Mouse (Mus musculus) c-Kit-positive CD71-negative TER-119-negative erythroid progenitor cells, embryonic 14.5 days (primary cell): Measurements from ENCODE around the gene Itga8.

ENCODE experiments used
- DNase-seq: peaks from one replicate; pipeline ENCODE4 v3.0.0-alpha.2; 2013; ENCODE audit warnings: low read depth

Gene Itga8

GRCm38 (mm10) chr2:12294060-12294459 is 7.7 kb downstream of the Itga8 start:
- peak; percentile 24 for DNase-seq

GRCm38 (mm10) chr2:12293458-12293857 is 8.3 kb downstream of the Itga8 start:
- DNase-seq: no peak

DNA sequence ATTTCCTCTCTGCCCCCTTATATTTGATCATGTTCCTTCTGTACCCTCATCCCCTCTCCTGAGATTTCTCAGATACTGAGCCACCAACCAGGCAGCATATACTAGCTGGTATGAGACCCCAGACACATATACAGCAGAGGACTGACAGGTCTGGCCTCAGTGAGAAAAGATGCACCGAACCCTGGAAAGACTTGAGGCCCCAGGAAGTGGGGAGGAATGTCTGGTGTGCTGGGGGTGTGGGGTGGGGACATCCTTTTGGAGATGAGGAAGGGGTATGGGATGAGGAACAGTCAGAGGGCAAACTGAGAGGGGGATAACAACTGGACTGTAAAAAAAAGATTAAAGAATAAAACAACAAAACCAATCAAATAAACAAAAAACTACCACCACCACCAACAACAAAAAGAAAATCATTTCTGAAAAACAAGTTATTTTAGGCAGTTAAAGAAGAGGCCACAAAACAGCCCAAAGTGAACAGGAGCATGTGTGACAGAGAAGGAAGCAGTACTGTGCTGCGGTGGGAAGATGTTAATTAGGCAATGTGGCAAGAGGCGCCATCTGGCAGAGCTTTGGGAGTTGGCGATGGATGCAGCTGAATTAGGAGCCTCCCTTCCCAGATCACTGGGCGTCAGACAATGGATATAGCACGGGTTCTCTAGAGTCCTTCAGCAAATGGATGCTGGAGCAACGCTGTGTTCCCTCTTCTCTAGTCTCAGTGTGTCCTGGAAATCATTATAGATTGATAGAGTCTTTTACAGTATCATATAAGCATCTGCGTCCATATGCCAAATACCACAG is 9.5 kb downstream of the Itga8 start:
- no peak for DNase-seq

- no peak for DNase-seq
Observed at GRCm38 (mm10) chr2:12290235-12290634, 11.5 kb downstream of the Itga8 start.

DNA sequence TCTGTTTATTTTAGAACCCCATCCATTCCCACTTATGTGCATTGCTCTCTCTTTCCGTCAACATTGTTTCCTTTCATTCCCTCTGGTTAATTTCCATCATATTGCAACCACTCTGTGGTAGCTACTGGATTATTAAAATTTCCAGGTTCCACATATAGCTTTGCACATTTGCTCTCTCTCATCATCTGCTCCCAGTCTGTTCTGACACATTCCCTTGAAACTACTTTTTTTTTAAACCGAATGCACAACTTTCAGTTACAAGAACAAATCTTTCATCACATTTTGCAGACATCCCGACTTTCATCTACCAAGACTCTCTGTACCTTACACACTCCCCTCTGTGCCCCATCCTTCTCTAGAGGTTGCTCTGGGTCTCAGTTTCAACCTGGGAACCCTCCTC is 13.9 kb downstream of the Itga8 start:
- no peak for DNase-seq

GRCm38 (mm10) chr2:12280664-12281063 is 21.1 kb downstream of the Itga8 start:
- DNase-seq: no peak

DNA sequence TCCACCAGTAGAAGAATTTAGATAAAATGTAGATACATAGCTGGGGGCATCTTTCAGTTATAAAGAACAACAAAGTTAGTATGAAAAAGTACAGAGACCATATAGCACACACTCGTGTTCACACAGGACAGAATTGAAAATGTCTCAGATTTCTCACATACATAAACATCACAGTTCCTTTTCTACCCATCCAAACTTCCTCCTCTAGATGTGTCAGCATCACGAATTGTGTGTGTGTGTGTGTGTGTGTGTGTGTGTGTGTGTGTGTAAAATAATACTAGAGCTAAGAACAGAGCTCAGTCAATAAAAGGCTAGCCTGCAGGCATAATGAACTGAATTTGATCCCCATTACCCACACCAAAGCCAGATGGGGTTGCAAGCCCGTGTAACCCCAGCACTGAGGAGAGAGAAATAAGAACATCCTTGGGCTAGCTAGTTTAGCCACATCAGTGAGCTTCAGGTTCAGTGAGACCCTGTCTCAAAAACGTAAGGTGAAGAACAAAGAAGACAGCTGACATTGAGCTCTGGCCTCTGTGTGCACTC is 22.6 kb downstream of the Itga8 start:
- no peak for DNase-seq

DNA sequence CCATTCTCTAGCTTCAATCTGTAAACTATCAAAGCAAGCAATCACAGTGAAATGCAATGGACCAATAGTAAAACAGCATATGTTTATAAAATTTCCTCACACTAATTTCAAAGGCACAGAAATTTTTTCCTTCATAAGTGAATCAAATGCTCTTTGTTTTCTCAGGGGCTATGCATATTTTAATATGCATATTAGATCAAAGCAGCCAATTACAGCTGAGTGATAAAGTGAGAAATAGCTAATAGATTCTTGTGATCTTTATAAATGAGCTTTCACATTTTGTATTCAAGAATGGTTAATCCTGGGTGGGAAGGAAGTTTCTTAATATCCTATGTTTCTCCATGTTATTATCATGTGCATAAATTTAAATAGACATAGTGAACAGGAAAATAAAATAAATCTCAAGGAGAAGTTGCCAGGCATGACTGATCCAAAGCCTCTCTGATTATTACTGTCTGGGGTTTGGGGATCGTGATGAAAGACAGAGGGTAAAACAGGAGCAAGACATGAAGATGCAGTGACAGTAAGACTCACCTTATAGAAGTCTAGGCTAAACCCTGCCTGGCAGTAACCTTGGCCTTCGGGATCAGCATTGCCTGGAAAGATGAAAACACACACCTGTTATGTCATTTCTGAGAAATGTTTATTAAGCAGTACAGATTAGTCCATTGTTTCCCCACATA is 44.9 kb downstream of the Itga8 start:
- DNase-seq: no peak

GRCm38 (mm10) chr2:12255901-12256300 is 45.8 kb downstream of the Itga8 start:
- DNase-seq: no peak

DNA sequence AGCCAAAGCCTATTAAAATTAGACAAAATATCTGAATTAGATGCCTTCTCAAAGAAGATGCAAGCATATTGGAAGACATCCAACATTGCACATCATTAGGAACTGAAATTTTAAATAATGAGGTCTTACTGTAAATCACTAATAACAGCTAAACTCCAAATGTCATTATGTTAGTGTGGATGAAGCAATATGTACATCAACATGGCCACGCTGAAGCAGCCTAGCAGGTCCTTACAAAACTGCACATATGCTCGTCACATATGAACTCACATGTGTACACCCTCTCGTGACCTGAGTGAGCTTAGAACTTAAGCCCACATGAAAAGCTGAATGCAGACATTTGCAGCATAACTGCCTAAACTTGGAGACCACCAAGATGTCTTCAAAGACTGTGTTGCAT is 66.4 kb downstream of the Itga8 start:
- DNase-seq: no peak

DNA sequence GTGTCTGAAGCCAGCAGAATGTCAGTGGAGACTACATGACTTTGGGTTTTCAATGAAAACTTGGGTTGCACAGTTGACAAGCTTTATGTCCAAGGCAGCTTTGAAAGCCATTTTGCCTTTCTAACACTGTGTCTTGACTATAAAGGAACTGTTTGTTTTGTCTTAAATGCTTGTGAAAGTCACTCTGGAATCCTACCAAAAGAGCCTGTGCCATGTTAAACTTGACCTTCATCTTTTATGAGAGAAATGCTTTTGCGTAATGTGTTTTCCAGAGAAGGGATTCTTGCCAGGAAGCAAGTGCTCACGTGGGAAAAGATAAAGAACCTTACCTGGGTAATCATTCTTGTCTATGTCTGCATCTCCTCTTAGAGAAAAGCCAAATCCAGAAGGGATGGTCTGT is 72.0 kb downstream of the Itga8 start:
- no peak for DNase-seq

DNA sequence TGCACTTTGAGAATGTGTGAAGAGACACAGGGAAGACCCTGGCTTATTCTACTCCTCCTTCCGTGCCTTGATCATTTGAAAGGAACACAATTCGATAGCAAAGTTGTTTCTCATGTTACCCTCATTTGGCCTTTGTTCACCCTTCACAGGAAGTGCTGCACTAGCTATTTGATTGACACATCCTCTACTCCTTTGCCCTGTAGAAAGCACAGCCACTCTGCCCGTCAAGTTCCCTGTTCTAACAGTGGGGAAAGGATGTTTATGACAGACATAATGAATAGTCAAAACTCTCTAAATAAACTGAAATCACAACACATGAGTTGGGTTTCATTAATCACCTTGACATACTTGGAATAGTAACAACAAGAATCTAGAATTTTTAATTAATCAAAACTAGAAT is 73.4 kb downstream of the Itga8 start:
- no peak for DNase-seq

DNA sequence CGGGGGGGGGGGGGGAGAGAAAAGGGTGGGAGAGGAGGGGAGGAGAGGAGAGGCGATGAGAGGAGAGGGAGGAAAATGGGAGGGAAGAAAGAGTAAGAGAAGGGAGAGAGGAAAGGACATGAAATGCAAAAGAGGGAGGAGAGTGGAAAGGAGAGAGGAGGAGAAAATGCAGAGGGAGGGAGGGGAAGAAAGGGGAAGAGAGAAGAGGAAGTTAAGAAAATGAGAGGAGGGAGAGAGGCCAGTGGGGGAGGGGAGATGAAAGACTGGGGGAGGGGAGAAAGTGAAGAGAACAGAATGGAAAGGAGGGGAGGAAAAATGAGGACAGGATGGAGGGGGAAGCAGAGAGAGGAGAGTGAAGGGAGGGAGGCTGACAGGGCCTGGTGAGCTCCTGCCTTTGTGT is 74.5 kb downstream of the Itga8 start:
- DNase-seq: no peak

DNA sequence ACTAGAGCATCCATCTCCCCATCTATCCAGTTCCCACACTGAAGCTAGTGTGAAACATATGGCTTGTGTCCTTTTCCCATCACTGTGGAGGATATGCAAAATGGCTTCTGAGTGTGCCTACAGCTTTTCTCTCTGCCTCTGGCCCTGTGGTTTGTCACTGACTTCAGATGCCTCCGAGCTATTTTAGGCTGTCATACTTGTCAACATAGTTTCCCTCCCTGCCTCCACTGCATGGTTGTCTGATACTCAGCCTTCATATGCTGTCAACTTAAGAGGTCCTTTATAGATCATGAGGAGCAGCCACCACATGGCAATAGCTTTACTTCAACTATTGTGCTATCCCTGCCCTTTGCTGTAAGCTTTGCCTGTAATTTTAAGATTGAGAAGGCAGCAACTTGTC is 75.4 kb downstream of the Itga8 start:
- no peak for DNase-seq

GRCm38 (mm10) chr2:12221671-12222070 is 80.1 kb downstream of the Itga8 start:
- no peak for DNase-seq

GRCm38 (mm10) chr2:12213464-12213790 is 88.3 kb downstream of the Itga8 start:
- DNase-seq: no peak

DNA sequence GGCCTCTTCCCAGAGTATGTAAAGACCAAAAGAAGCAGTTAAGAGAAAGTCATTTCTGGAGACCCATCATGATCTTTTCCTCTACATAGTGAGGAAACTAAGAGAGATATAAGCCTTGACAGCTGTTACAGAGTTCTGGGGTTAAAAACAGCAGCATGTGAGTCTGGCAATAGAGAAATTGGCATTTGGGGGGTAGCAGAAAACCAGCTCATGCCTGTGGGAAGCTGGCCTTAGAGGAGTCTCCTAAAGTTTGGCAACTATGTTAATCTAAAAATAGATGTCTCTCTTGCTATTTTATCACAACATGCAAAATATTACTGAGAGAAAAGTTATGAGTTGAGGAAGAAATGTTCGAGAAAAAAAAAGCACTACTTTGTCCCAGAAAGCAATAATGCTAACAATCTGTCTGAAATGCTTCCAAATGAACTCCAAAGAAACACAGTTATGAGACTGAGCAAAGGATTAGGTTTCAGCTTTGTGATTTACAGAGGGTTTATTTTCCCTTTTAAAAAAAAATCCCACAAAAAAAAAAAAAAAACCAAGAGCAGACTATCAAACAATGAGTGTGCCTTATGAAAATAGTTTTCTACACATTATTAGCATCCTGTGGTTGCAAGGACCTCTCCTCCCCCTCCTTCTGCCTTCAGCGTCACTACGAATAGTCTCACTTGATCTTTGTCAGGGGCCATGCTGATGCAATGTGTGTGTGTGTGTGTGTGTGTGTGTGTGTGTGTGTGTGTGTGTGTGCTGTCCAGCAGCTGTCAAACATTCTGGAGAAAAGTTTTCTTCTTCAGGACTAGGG is 88.9 kb downstream of the Itga8 start:
- no peak for DNase-seq

DNA sequence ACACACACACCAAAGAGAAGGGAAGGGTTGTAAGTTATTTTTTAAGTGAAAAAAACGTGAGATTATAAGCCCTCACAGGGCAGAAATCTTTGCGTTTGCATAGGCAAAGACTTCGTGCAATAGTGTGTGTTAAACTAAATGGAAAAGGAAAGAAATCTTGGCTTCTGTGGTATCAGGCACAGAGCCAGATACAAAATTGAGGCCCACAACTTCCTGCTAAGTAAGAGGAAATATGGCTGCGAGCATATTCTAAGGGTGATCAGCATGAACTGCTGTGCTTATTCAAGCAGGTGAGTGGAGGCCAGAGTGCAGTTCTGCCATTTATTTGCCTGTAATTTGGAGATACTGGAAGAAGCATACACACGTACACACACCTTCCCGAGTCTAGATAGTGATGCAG is 93.6 kb downstream of the Itga8 start:
- no peak for DNase-seq

- DNase-seq: no peak
Observed at GRCm38 (mm10) chr2:12206353-12206752, 95.4 kb downstream of the Itga8 start.

GRCm38 (mm10) chr2:12205875-12206274 is 95.8 kb downstream of the Itga8 start:
- no peak for DNase-seq

DNA sequence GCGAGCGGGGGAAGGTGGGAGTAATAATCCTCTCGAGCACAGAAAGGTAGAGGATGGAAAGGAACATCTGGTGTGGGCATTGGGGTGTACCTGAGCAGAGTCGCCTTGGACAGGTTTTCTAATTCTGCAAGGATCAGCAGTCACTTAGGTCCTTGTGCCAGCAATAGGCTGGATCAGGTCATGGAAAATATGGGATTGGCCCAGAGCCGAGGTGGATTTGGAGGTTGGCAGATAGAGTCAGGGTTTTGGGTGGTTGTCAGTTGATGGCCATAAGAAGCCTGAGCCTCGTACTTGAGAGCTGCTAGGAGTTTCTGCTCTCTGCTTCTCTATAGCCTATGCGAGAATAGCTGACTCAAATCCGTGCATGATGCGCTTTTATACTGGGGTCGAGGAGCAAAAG is 98.5 kb downstream of the Itga8 start:
- DNase-seq: no peak

DNA sequence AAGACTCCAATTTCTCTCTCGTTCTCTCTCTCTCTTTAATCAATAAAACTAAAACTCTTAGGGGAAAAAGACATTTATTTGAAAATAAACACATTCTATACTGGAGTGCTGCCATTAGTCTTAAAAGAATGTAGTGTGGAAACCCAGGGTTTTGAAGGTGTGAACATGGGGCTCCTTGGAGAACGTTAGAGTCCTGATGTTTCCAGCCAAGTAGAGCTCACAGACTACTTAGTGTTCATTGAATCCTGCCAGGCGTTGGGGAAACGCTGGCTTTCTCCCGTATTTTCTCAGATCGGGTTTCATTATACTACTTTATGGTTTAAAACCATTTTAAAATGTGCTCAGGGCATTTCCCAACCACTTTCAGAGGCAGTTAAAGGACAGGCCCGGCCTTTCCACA is 103.0 kb downstream of the Itga8 start:
- no peak for DNase-seq

GRCm38 (mm10) chr2:12198214-12198613 is 103.5 kb downstream of the Itga8 start:
- DNase-seq: no peak
